Mouse (Mus musculus): ENCODE data around the gene Cd200r3. TPM values are rescaled to one million over a fixed set of nuclear protein-coding genes. Genes with fewer than 3 reads are reported as not detected.

The Cd200r3 gene
- polyA plus RNA-seq, 1 experiment from 2014 or later, result 0.37 TPM

Other genes starting within 250 kb of the Cd200r3 start
- 7.2 to 8.6 TPM (median 7.6 TPM) in 3 replicates for gene Nepro, start 219.4 kb upstream of the Cd200r3 start, polyA plus RNA-seq (2018)
- gene Gtpbp8, start 197.3 kb upstream of the Cd200r3 start, polyA plus RNA-seq (2018), result 23.0 to 34.3 TPM (median 27.6 TPM) in 3 replicates
- 131 to 179 TPM (median 136 TPM) in 3 replicates for gene Cd200r1, start 177.9 kb upstream of the Cd200r3 start, polyA plus RNA-seq (2018)
- 36.9 to 105 TPM (median 66.6 TPM) in 3 replicates for gene Cd200r4, start 131.9 kb upstream of the Cd200r3 start, polyA plus RNA-seq (2018)
- 0.19 to 0.33 TPM in 2 of 3 replicates, not detected in the other for gene Cd200r2, start 76.6 kb upstream of the Cd200r3 start, polyA plus RNA-seq (2018)
- gene Ccdc80, start 149.7 kb downstream of the Cd200r3 start, polyA plus RNA-seq (2018), result 0.03 to 0.09 TPM in 2 of 3 replicates, not detected in the other
- gene Slc35a5, start 215.0 kb downstream of the Cd200r3 start, polyA plus RNA-seq (2018), result 20.6 to 47.3 TPM (median 27.8 TPM) in 3 replicates
- gene Atg3, start 215.1 kb downstream of the Cd200r3 start, polyA plus RNA-seq (2018), result 58.0 to 179 TPM (median 74.5 TPM) in 3 replicates

Measured in macrophage (primary cell).